Mouse (Mus musculus) spleen, postnatal 4 days (tissue): ENCODE results near the gene Nos2.
A peak's percentile ranks its signal among the peaks of the same experiment; 100 is the strongest.

Source experiments
- DNase-seq, 2 experiments: peaks; one replicate each; pipeline ENCODE4 v3.0.0; 2022; ENCODE audit warnings: low spot score in 2 of 2

Nos2 gene

GRCm38 (mm10) chr11:78959367-78959766 lies 38.8 kb downstream of the Nos2 start:
- no peak for DNase-seq

- peak in 1 of 2 experiments; percentile 43 for DNase-seq
Measured at GRCm38 (mm10) chr11:78959841-78960520, 39.4 kb downstream of the Nos2 start.

- DNase-seq: no peak
Measured at GRCm38 (mm10) chr11:78961221-78961620, 40.6 kb downstream of the Nos2 start.

- peak; percentile 53 to 83 for DNase-seq
Measured at GRCm38 (mm10) chr11:78967371-78967770, 46.8 kb downstream of the Nos2 start.

GRCm38 (mm10) chr11:78968121-78968520 lies 47.5 kb downstream of the Nos2 start:
- DNase-seq: no peak

GRCm38 (mm10) chr11:78971096-78971495 lies 50.5 kb downstream of the Nos2 start:
- no peak for DNase-seq

- no peak for DNase-seq
Measured at GRCm38 (mm10) chr11:78971746-78972145, 51.2 kb downstream of the Nos2 start.

- DNase-seq: no peak
Measured at GRCm38 (mm10) chr11:78972328-78972727, 51.7 kb downstream of the Nos2 start.

- no peak for DNase-seq
Measured at GRCm38 (mm10) chr11:78972811-78973351, 52.3 kb downstream of the Nos2 start.

- DNase-seq: no peak
Measured at GRCm38 (mm10) chr11:78973381-78974150, 53.0 kb downstream of the Nos2 start.

- DNase-seq: no peak
Measured at GRCm38 (mm10) chr11:78976731-78977510, 56.3 kb downstream of the Nos2 start.

- no peak for DNase-seq
Measured at GRCm38 (mm10) chr11:78978176-78979019, 57.8 kb downstream of the Nos2 start.

GRCm38 (mm10) chr11:78980083-78980634 lies 59.6 kb downstream of the Nos2 start:
- no peak for DNase-seq

- DNase-seq: no peak
Measured at GRCm38 (mm10) chr11:78982042-78982441, 61.5 kb downstream of the Nos2 start.

- DNase-seq: no peak
Measured at GRCm38 (mm10) chr11:78982513-78983291, 62.1 kb downstream of the Nos2 start.

GRCm38 (mm10) chr11:78983539-78983938 lies 63.0 kb downstream of the Nos2 start:
- DNase-seq: no peak

GRCm38 (mm10) chr11:78984483-78985177 lies 64.0 kb downstream of the Nos2 start, which contains the start of gene Lgals9:
TSS of gene Lgals9 (minus strand) at chr11:78984946.
- DNase-seq: peak; percentile 75 to 83

GRCm38 (mm10) chr11:78985505-78985904 lies 64.9 kb downstream of the Nos2 start:
- DNase-seq: no peak

- DNase-seq: no peak
Measured at GRCm38 (mm10) chr11:78986311-78987002, 65.9 kb downstream of the Nos2 start.
